Mouse (Mus musculus): ENCODE results near the gene Stx4a.

The Stx4a gene

DNA sequence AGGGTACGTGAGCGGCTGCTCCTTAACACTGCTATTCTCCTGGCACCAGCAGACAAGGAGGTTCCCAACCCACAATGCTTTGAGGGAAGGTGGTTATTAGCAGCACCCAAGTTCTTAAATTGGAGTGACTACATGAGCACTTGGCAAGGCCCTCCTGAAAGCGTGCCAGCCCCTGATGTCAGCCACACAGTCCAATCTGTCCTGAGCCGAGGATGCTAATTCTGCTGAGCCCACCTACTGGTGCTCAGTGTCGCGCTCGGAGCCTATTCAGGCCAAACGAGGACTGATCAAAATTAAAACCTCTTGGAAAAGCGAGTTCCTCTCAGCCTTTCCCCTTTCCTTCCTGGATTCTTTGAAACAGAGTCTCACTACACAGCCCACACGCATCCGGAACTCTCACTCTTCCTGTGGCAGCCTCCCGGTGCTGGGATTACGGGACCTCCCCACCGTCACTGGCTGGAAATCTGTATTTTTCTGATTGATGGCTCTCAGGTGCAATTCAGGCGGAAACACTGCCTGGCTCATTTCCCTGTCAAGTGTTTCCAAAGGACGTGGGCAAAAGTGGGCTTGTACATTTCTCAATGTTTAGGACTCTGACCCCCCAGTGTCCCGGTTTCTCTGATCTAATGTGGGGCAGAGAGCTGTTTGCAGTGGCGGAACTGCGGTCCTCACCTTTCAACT is 9.7 kb upstream of the Stx4a start:
- DNase-seq (ENCODE audit: low read depth), result no peak

- no peak for DNase-seq (ENCODE audit: low read depth)
Observed at GRCm38 (mm10) chr7:127815116-127815665, 8.9 kb upstream of the Stx4a start.

DNA sequence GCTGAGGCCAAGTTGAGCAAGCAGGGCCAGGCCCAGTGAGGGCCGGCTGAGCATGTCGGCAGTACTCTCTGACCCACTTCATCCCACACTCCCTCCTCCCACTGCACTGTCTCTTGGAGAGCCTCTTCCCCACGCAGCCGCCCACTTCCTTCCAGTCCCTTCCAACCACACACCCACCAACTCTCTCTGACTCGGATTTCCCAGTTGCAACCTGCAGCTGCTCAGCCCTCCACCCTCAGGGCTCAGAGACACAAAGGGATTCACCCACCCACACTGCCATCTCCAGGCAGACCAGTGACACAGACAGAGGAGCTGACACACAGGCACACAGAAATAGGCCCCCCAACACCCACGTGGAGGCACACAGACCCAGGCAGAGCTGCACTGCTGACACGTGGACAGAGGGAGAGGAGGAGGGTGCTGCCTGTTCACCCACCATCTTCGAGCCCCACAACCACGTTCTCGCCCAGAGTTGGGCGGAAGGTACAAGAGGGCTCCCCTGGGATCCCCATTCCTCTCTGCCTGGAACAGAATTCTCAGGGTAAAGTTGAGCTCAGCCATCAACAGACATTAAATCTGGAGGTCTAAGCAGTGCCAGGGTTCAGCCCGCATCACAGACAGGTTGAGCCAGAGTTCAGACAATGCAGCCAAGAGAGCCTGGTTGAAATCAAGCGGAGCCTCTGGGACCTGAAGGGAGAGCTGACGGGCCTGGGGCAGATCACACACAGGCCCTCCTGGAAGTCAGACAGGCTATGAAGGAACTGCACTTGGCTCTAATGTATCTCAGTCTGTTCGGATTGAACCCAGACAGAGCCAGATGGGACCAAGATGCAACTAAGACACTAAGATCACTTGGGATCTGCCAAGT is 7.9 kb upstream of the Stx4a start:
- DNase-seq (ENCODE audit: low read depth), result peak; percentile 34

- no peak for DNase-seq (ENCODE audit: low read depth)
Observed at GRCm38 (mm10) chr7:127817053-127817452, 7.0 kb upstream of the Stx4a start.

- DNase-seq (ENCODE audit: low read depth), result no peak
Observed at GRCm38 (mm10) chr7:127817776-127818175, 6.3 kb upstream of the Stx4a start.

GRCm38 (mm10) chr7:127820836-127821509 is 3.1 kb upstream of the Stx4a start:
- no peak for DNase-seq (ENCODE audit: low read depth)

DNA sequence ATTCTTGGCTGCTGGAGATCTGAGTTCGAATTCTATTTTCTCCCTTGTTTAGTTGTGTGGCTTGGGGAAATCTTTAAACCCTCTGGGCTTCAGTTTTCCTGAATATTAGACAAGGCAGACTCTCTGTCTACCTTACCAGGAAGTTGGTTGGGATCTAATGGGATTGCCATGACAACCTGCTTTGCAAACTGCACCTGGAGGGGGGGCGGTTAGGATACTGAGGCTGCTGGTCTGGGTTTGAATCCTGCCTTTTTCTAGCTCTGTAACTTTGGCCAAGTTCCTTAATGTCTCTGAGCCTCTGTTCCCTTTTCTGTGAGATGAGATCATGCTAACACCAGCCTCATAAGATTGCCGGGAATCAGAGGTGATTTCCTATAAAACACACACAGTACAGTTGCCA is 1.6 kb upstream of the Stx4a start:
- no peak for DNase-seq (ENCODE audit: low read depth)

- no peak for DNase-seq (ENCODE audit: low read depth)
Observed at GRCm38 (mm10) chr7:127823236-127824171, 590 bp upstream of the Stx4a start.

DNA sequence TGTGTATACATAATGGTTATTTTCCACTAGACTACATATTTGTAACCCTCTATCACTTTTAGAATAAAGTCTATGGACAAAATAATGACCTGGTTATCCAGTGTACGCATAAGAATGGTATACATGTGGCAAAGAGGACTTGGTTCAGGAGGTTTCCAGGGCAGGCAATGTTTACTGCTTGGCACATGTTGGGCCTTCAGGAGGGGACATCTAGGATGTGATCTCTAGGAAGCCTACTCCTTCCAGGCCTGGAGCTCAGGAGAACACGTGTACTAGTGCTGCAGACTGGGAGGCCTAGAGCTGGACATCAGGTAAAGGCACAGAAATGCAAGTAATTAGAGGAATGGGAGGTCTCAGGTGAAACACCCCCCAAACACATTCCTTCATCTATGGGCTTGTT is 11.5 kb downstream of the Stx4a start:
- no peak for DNase-seq (ENCODE audit: low read depth)

DNA sequence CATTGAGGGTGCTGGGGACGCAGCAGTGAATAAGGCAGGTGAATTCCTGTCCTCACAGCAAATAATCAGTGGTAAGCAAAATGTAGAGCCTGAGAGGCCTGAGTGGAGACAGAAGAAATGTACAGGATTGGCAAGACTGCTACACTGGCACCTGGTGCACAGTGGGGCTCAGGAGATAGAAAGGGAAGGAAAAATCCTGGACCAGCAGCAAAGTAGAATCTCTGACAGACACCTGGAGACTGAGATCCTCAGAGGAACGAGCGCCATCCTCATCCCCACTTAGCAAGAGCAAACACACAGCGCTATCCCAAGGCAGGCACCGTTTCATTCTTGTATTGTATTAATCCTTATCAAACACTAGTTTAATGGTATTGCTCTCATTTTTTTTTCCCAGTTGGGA is 13.4 kb downstream of the Stx4a start:
- no peak for DNase-seq (ENCODE audit: low read depth)

DNA sequence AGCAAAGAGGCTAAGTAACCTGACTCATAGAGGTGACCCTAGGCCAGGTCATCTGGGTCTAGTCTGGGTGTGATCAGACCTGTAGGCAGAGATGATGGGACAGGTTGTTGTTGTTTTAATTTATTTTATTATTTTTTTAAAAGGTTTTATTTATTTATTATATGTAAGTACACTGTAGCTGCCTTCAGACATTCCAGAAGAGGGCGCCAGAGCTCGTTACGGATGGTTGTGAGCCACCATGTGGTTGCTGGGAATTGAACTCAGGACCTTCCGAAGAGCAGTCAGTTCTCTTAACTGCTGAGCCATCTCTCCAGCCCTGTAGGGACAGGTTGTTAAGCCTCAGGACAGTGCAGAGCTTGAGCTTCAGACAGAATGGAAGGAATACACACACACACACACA is 13.8 kb downstream of the Stx4a start:
- DNase-seq (ENCODE audit: low read depth), result peak; percentile 25

DNA sequence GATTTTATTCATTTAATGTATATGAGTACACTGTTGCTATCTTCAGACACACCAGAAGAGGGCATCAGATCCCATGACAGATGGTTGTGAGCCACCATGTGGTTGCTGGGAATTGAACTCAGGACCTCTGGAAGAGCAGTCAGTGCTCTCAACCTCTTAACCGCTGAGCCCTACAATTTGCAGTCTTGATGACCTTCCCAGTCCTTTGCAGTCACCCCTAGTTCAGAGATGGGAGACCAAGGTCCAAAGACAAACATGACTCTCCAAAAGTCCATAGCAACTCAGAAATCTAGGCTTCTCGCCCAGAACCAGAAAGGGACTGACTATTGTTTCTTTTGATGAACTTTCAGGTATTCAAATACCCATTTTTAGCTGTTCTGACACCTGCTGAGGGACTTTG is 15.9 kb downstream of the Stx4a start:
- DNase-seq (ENCODE audit: low read depth), result peak; percentile 22

DNA sequence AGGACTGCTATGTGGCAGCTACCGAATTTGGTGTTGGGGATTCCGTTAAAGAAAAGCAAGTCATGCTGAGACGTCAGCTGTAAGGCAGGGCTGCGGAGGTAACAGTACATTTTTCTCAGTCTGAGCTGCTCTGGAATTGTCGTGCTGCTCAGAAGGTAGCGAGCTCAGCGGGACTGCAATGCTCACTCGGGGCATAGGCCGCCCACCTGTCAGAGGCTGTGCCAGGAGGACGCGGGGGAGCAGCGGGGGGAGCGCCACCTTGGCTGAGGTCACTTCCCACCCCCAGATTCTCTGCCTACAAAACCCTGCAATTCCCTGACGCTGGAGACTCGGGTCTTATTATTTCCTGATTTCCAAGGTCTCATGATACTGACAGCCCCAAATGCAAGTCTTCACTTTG is 16.8 kb downstream of the Stx4a start:
- no peak for DNase-seq (ENCODE audit: low read depth)

DNA sequence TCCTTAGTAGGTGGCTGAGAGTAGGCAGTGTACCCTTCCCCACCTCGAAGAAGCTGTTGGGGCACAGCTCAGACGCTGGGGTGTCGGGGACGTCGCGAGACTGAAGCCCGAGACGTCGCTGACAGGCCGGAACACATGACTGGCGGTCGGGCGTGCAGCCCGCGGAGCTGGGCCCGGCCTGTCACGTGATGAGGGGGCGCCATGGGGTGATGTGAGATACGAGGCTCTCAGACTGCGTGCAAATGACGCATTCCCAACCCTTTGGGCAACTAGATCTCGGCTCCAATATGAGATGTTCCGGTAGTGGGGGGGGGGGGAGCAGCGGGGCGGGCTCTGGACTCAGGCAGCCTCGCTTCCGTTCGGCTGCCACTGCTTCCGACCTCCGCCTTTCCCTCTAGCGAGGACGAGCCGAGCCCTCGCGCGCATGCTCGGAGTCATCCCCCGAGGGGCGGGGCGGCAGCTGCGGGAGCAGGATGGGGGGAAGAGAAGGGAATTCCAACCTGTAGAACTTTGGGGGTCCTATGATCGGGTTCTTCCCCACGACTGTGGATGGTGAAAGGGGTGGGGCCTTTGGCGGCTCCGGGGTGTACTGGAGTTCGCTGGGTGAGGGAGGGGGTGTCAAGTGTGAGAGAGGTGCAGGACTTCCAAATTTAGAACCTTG is 17.4 kb downstream of the Stx4a start:
- DNase-seq (ENCODE audit: low read depth), result peak; percentile 94

DNA sequence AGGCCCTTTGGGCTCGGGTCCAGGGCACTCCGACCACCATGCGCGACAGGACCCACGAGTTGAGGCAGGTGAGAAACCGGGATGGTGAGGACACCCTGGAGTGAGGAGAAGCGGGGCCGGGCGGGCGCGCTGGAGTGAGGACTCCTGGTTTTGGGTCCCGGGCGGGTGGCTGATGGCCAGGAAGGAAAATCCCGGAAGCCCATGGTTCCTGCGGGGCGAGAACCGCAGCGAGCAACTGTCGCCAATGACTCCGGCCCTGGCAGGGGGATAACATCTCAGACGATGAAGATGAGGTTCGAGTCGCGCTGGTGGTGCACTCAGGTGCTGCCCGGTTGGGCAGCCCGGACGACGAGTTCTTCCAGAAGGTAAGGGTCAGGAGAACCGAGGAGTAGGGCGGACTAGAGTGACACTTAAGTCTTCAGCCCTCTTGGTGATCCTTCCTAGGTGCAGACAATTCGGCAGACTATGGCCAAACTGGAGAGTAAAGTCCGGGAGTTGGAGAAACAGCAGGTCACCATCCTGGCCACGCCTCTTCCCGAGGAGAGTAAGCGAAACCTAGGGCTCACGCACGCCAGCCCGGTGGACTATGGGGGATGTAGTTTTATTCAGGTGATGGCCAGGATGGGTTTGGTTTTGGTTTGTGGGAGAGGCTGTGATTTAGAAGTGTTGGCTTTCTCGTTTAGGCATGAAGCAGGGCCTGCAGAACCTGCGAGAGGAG is 18.1 kb downstream of the Stx4a start:
- DNase-seq (ENCODE audit: low read depth), result peak; percentile 94

GRCm38 (mm10) chr7:127849973-127850875 is 26.1 kb downstream of the Stx4a start:
- DNase-seq (ENCODE audit: low read depth), result no peak

DNA sequence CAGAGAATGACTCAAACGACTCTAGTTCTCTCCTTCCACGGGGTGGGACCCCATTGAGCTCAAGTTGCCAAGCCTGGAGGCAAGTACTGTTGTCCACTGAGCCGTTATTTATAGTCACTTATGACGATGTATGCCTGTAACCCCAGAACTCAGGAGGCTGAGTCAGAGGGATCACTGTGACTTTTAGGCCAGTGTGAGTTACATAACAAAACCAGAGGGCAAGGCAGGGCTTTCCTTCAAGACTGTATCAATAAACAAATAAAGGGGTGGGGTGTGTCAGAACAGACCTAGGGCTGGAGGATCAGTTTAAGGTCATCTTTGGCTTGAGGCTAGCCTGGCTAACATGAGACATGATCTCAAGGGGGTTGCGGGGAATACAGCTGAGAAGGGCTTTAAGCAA is 26.8 kb downstream of the Stx4a start:
- no peak for DNase-seq (ENCODE audit: low read depth)

GRCm38 (mm10) chr7:127858258-127858657 is 34.2 kb downstream of the Stx4a start:
- DNase-seq (ENCODE audit: low read depth), result no peak

GRCm38 (mm10) chr7:127866434-127866833 is 42.3 kb downstream of the Stx4a start:
- no peak for DNase-seq (ENCODE audit: low read depth)
